Mouse (Mus musculus) layer of hippocampus, adult 9-10 months (tissue): ENCODE results near the gene Lypd6b.

Experiments
- DNase-seq: peaks from one replicate; pipeline ENCODE4 v3.0.0; 2022; ENCODE audit warnings: low spot score

Lypd6b gene

GRCm38 (mm10) chr2:49871012-49871411 is 83.5 kb downstream of the Lypd6b start:
- DNase-seq, result no peak

GRCm38 (mm10) chr2:49880507-49880906 is 93.0 kb downstream of the Lypd6b start:
- no peak for DNase-seq

GRCm38 (mm10) chr2:49881002-49881401 is 93.5 kb downstream of the Lypd6b start:
- DNase-seq, result no peak

GRCm38 (mm10) chr2:49882461-49882860 is 95.0 kb downstream of the Lypd6b start:
- DNase-seq, result no peak

GRCm38 (mm10) chr2:49883990-49884389 is 96.5 kb downstream of the Lypd6b start:
- no peak for DNase-seq

GRCm38 (mm10) chr2:49886209-49886608 is 98.7 kb downstream of the Lypd6b start:
- no peak for DNase-seq

- DNase-seq, result no peak
Observed at GRCm38 (mm10) chr2:49888346-49888745, 100.9 kb downstream of the Lypd6b start.

GRCm38 (mm10) chr2:49890727-49891126 is 103.2 kb downstream of the Lypd6b start:
- DNase-seq, result no peak

GRCm38 (mm10) chr2:49909838-49910407 is 122.4 kb downstream of the Lypd6b start:
- DNase-seq, result no peak

- DNase-seq, result no peak
Observed at GRCm38 (mm10) chr2:49911296-49912034, 124.0 kb downstream of the Lypd6b start.

GRCm38 (mm10) chr2:49912261-49912895 is 124.9 kb downstream of the Lypd6b start:
- no peak for DNase-seq

- DNase-seq, result no peak
Observed at GRCm38 (mm10) chr2:49917489-49917888, 130.0 kb downstream of the Lypd6b start.

GRCm38 (mm10) chr2:49918132-49918531 is 130.6 kb downstream of the Lypd6b start:
- DNase-seq, result no peak

GRCm38 (mm10) chr2:49918692-49919091 is 131.2 kb downstream of the Lypd6b start:
- no peak for DNase-seq

GRCm38 (mm10) chr2:49921948-49922347 is 134.5 kb downstream of the Lypd6b start:
- DNase-seq, result no peak

- DNase-seq, result no peak
Observed at GRCm38 (mm10) chr2:49922810-49923209, 135.3 kb downstream of the Lypd6b start.

GRCm38 (mm10) chr2:49926186-49926585 is 138.7 kb downstream of the Lypd6b start:
- DNase-seq, result no peak

GRCm38 (mm10) chr2:49927362-49927761 is 139.9 kb downstream of the Lypd6b start:
- no peak for DNase-seq

GRCm38 (mm10) chr2:49929931-49930330 is 142.4 kb downstream of the Lypd6b start:
- no peak for DNase-seq

- no peak for DNase-seq
Observed at GRCm38 (mm10) chr2:49937621-49938020, 150.1 kb downstream of the Lypd6b start.

- DNase-seq, result no peak
Observed at GRCm38 (mm10) chr2:49938246-49938645, 150.8 kb downstream of the Lypd6b start.

- DNase-seq, result no peak
Observed at GRCm38 (mm10) chr2:49940372-49940771, 152.9 kb downstream of the Lypd6b start.

- DNase-seq, result no peak
Observed at GRCm38 (mm10) chr2:49942100-49942499, 154.6 kb downstream of the Lypd6b start.
